Mouse (Mus musculus) spleen, adult 2 months (tissue): ENCODE measurements around the gene Hsf2bp.

Source experiments
- CTCF ChIP-seq: fragments of 200-500 bp; IDR thresholded peaks from 2 replicates; pipeline ENCODE4 v1.5.1; 2011; ENCODE audit warnings: mild to moderate bottlenecking, inconsistent platforms; ENCODE audit not compliant: insufficient read depth, insufficient read length, insufficient replicate concordance; ENCODE audit errors: extremely low read depth
- POLR2A ChIP-seq: fragments of 200-500 bp; IDR thresholded peaks from 2 replicates; pipeline ENCODE4 v1.6.1; 2011; ENCODE audit warnings: low read depth, low read length, inconsistent platforms

- no peak for TF ChIP-seq CTCF
- TF ChIP-seq POLR2A = no peak
Measured at GRCm38 (mm10) chr17:31965623-31966022, 70.5 kb downstream of the Hsf2bp start.
